Comparison of ENCODE assay signal across 17 mouse cellular contexts in the genomic region with DNA sequence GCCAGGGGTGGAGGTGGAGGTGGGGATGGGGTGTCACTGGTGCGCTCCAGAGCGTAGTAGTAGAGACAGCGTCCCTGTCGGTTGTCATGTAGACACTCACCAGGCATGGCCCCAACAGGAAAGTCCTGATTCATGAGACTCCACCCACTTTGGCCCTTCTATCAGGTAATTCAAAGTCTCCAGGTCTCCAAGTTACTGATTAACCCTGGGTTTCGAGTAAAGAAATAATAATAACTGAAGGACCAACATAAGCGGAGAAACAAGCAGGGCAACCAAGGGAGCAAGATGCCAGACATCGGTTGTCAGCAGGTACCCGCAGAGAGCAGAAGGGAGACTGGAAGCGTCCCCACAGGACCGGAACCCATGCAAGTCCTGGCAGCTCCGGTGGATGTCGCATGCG. TPM values are rescaled to one million over a fixed set of nuclear protein-coding genes. Genes with fewer than 3 reads are reported as not detected.
DNase-seq lines count a peak whose midpoint lies in the region; ATAC-seq and TF ChIP-seq lines count a peak whose summit lies in the region.
"Had no signal": no experiment of that assay in that cellular context is flagged by ENCODE, and none has a peak within 500 bp of the region (broad histone marks: within the 10 kb centered on the region; RNA-seq: fewer than 3 reads in every experiment).

A gene (plus strand): TSS at position 247 of the 400 bp plus-strand sequence.

- no peaks in the 10 kb centered on the region for H3K27me3 ChIP-seq in liver, adult 2 months (ENCODE audit: control insufficient read depth, insufficient read depth, low read length)
- H3K27me3 ChIP-seq in stomach, embryonic 15.5 days (replicated peaks): no peaks in the 10 kb centered on the region
- H3K27me3 ChIP-seq: embryonic facial prominence, embryonic 13.5 days; forebrain, embryonic 15.5 days; heart, embryonic 15.5 days; limb, embryonic 13.5 days had no signal

- 23% methylated on average over 13 of the region's 13 CpGs for WGBS in liver, adult 2 months
- 70% methylated on average over 13 of the region's 13 CpGs for WGBS in lung, adult 2 months
- 63% methylated on average over 13 of the region's 13 CpGs for WGBS in stomach, embryonic 15.5 days

- TF ChIP-seq POLR2A in liver, adult 2 months (IDR thresholded peaks at IDR 0.05; ENCODE audit: extremely low read depth, insufficient read depth, low read length): peak; percentile 63; the same call in 1 of the 2 replicates
- peak; percentile 74; the same call in 1 of the 2 replicates for TF ChIP-seq POLR2A in lung, adult 2 months (IDR thresholded peaks at IDR 0.05; ENCODE audit: borderline replicate concordance, extremely low read depth, low read depth, low read length)

- no peaks in the 10 kb centered on the region for H3K36me3 ChIP-seq in liver, adult 2 months (ENCODE audit: control insufficient read depth, insufficient read depth, low read length)
- no peaks in the 10 kb centered on the region for H3K36me3 ChIP-seq in stomach, embryonic 15.5 days
- H3K36me3 ChIP-seq: embryonic facial prominence, embryonic 13.5 days; forebrain, embryonic 15.5 days; heart, embryonic 15.5 days; limb, embryonic 13.5 days had no signal

- peak; percentile 53 for TF ChIP-seq CTCF in liver, adult 2 months (IDR thresholded peaks at IDR 0.05; ENCODE audit: low read depth, low read length)
- no peak for TF ChIP-seq CTCF in lung, adult 2 months (IDR thresholded peaks at IDR 0.05; ENCODE audit: insufficient read depth, low read length)

- peak within 1 kb of the TSS; percentile 66 for H3K9ac ChIP-seq in liver, adult 2 months (ENCODE audit: low read depth, low read length)
- no peak within 1 kb of the TSS for H3K9ac ChIP-seq in stomach, embryonic 15.5 days
- H3K9ac ChIP-seq: embryonic facial prominence, embryonic 13.5 days; forebrain, embryonic 15.5 days; heart, embryonic 15.5 days; limb, embryonic 13.5 days had no signal

- H3K4me3 ChIP-seq in liver, adult 2 months (ENCODE audit: insufficient read depth, low read depth, low read length): peak within 1 kb of the TSS; percentile 64
- peak within 1 kb of the TSS; percentile 69 for H3K4me3 ChIP-seq in lung, adult 2 months (replicated peaks; ENCODE audit: extremely low read depth, low read depth, low read length)
- peak within 1 kb of the TSS; percentile 34 for H3K4me3 ChIP-seq in stomach, embryonic 15.5 days (replicated peaks)
- H3K4me3 ChIP-seq: embryonic facial prominence, embryonic 13.5 days; forebrain, embryonic 15.5 days; heart, embryonic 15.5 days; limb, embryonic 13.5 days had no signal

- no peaks in the 10 kb centered on the region for H3K9me3 ChIP-seq in stomach, embryonic 15.5 days
- H3K9me3 ChIP-seq: embryonic facial prominence, embryonic 13.5 days; forebrain, embryonic 15.5 days; heart, embryonic 15.5 days; limb, embryonic 13.5 days had no signal

- peak within 1 kb of the TSS; percentile 41 for H3K4me2 ChIP-seq in stomach, embryonic 15.5 days
- H3K4me2 ChIP-seq: embryonic facial prominence, embryonic 13.5 days; forebrain, embryonic 15.5 days; heart, embryonic 15.5 days; limb, embryonic 13.5 days had no signal

- DNase-seq in liver, adult 2 months (ENCODE audit: extremely low read depth, low read depth, low spot score): peak; percentile 96
- DNase-seq in liver: no peak
- peak; percentile 84 to 92 for DNase-seq in kidney, adult 8-10 months
- DNase-seq in lung, adult 2 months: peak; percentile 56
- no peak for DNase-seq in spleen, postnatal 4 days (ENCODE audit: low spot score in 2 of 2)
- no peak for DNase-seq in adrenal gland, adult 2 months
- DNase-seq in embryo, embryonic 10.5 days (ENCODE audit: low spot score): no peak
- DNase-seq: cerebellum, postnatal 14 days; gastrocnemius, postnatal 25 days; thymus, postnatal 4 days had no signal

- H3K4me1 ChIP-seq in liver, adult 2 months (ENCODE audit: control insufficient read depth, insufficient read depth, low read length): peaks cover 29% of the 10 kb centered on the region
- no peaks in the 10 kb centered on the region for H3K4me1 ChIP-seq in lung, adult 2 months (ENCODE audit: control insufficient read depth, insufficient read depth, low read length)
- H3K4me1 ChIP-seq in stomach, embryonic 15.5 days: peaks cover 19% of the 10 kb centered on the region
- H3K4me1 ChIP-seq: embryonic facial prominence, embryonic 13.5 days; forebrain, embryonic 15.5 days had no signal

- H3K27ac ChIP-seq in liver, adult 2 months (replicated peaks; ENCODE audit: insufficient read depth, low read depth, low read length): peak within 1 kb of the TSS; percentile 62
- peak within 1 kb of the TSS; percentile 85 for H3K27ac ChIP-seq in stomach, embryonic 15.5 days
- H3K27ac ChIP-seq: embryonic facial prominence, embryonic 13.5 days; forebrain, embryonic 15.5 days; heart, embryonic 15.5 days; hindbrain, postnatal 0 days; limb, embryonic 13.5 days had no signal

- H3K79me2 ChIP-seq in liver, adult 2 months (ENCODE audit: control insufficient read depth, insufficient read depth, low read length): no peaks in the 10 kb centered on the region

- ATAC-seq in stomach, embryonic 15.5 days (ENCODE audit: insufficient read depth, low FRiP score, low read depth): peak; percentile 83
- ATAC-seq: activated CD4-positive, CD25-positive, alpha-beta regulatory T cell, adult 4 months; forebrain, embryonic 15.5 days; hindbrain, postnatal 0 days had no signal

RNA-seq across cellular contexts. Expression of the gene that starts here (rescaled TPM):
- total RNA-seq in liver, adult 2 months (2014; rRNA removed): 5.5 and 13.4 TPM in 2 replicates
- polyA plus RNA-seq in liver, adult 2 months (2012; rRNA removed): 24.5 and 25.8 TPM in 2 replicates
- polyA plus RNA-seq in lung, adult 2 months (2012; rRNA removed): 74.5 and 93.5 TPM in 2 replicates
- 22.7 and 26.1 TPM in 2 replicates for polyA plus RNA-seq in stomach, embryonic 15.5 days (2015; fragmentation: Nextera tagmentation; extraction: Ambion mirVana)
- total RNA-seq in adrenal gland, adult 2 months (2021): not detected
- 0.10 TPM in 1 of 2 replicates, not detected in the other for polyA plus RNA-seq in adrenal gland, adult 2 months (2012; rRNA removed)
- total RNA-seq: gastrocnemius, postnatal 25 days; hindbrain, postnatal 0 days had no signal
- polyA plus RNA-seq: activated CD4-positive, CD25-positive, alpha-beta regulatory T cell, adult 4 months; embryonic facial prominence, embryonic 13.5 days; forebrain, embryonic 15.5 days; hindbrain, postnatal 0 days had no signal

Comparison
In these comparisons a context has a peak if more than half of its experiments do, and no peak if none do; other contexts are left out.
1. RNA of the gene that starts here (polyA plus RNA-seq): 74.5 to 93.5 TPM in lung, adult 2 months, 24.5 to 25.8 TPM in liver, adult 2 months and 22.7 to 26.1 TPM in stomach, embryonic 15.5 days; 0.10 TPM in adrenal gland, adult 2 months; every median in the first group is over 10 times any median in the second.
2. DNase-seq: peak in liver, adult 2 months (single experiment), kidney, adult 8-10 months (2 of 2) and lung, adult 2 months (single experiment); none in liver (single experiment), spleen, postnatal 4 days (0 of 2), adrenal gland, adult 2 months (single experiment) and embryo, embryonic 10.5 days (single experiment).
3. Peak in every context shown above with its lines, with median percentiles within 50 percentile points of each other: H3K4me3 ChIP-seq.